Mouse (Mus musculus) brain, embryonic 14.5 days (tissue): Measurements from ENCODE around the gene Uqcc1.

Source experiments
- CTCF ChIP-seq: fragments of 200-500 bp; IDR thresholded peaks from 2 replicates; pipeline ENCODE4 v1.5.1; 2012; ENCODE audit warnings: inconsistent platforms, mild to moderate bottlenecking, moderate library complexity, borderline replicate concordance; ENCODE audit not compliant: insufficient read depth, insufficient read length; ENCODE audit errors: extremely low read depth
- POLR2A ChIP-seq: fragments of 200-500 bp; IDR thresholded peaks from 2 replicates; pipeline ENCODE4 v1.6.1; 2012; ENCODE audit warnings: mild to moderate bottlenecking, inconsistent platforms, borderline replicate concordance; ENCODE audit not compliant: poor library complexity, insufficient read depth, insufficient read length, severe bottlenecking; ENCODE audit errors: extremely low read depth

DNA sequence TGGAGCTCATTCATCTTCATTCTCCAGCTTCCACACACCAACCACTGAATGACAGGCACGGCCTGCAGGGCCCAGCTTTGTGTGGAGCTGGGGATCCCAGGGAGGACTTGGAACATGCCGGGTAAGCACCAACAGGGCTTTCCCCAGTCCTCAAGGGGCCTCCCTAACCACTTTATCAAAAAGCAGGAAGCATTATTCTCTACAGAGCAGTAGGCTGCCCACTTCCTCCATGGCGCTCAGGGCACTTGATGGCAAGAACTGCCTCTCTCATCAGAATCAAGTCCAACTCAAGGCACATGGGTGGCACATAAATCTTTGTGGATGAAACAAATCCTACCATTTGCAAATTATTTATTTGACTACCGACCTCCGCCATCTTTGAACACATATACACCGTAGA lies 15.4 kb downstream of the Uqcc1 start:
- no peak for TF ChIP-seq CTCF
- no peak for TF ChIP-seq POLR2A
